Mouse (Mus musculus) adrenal gland, adult (tissue): ENCODE results near the gene Esrrb.
A peak's percentile ranks its signal among the peaks of the same experiment; 100 is the strongest.

ENCODE experiments used
- DNase-seq, 2 experiments: peaks; one replicate each; pipeline ENCODE4 v3.0.0; 2022 to 2023; ENCODE audit warnings: low spot score in 1 of 2; ENCODE audit not compliant: inconsistent age in 2 of 2

The Esrrb gene

DNA sequence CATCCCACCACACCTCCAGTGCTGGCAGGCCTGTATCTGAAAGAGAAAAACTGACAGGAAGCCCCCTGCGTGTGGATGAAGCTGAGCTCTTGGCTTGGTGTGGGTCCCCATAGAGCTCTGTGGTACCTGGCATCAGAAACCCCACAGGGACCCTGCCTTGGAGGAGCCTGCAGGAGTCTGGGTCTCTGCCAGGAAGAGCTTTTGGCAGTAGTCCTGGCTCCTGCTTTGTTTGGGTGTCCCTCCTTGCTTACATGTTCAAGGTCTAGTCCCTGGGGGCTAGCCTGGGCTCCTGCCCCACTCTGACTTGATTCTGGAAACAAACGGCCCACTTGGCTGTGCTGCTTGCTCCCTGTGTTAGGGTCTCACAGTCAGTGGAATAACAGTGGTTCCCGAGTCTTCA lies 130.6 kb downstream of the Esrrb start:
- DNase-seq: peak in 1 of 2 experiments; percentile 65

DNA sequence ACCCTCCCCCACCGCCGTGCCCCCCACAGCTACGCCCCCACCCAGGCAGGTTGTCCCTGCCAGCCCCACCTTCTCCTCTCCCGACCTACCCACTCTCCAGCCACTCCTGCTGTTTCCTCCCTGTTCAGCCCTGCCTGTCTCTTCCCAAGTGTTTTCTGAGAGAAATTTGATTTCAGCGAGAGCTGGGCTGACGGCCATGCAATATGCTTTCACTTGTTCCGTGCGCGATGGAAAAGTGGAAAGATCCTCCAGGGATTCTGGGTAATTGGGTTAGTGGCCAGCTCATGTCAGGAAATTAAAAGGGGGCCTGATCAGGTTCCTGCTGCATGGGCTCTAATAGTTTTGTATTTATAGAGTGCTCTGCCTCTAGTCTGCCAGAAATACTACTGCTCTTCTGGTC lies 131.9 kb downstream of the Esrrb start:
- DNase-seq: peak; percentile 36 to 61

DNA sequence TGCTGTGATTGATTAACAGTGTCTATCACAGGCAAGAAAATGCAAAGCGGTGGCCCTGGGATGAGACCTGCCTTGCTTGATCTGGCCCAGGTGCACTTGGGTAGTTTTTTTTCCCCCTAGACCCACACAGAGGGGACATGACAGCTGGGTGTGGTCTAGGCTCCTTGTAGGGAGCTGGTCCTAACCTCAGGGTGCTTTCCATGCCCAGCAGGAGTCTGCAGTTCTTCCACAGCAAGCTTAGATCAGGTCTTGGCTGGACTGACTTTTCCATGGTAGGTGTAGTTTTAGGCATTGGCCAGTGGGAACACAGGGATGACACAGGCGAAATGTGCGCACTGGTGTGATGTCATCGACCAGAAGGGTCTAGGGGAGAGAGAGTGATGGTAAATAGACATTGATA lies 136.2 kb downstream of the Esrrb start:
- DNase-seq: no peak

DNA sequence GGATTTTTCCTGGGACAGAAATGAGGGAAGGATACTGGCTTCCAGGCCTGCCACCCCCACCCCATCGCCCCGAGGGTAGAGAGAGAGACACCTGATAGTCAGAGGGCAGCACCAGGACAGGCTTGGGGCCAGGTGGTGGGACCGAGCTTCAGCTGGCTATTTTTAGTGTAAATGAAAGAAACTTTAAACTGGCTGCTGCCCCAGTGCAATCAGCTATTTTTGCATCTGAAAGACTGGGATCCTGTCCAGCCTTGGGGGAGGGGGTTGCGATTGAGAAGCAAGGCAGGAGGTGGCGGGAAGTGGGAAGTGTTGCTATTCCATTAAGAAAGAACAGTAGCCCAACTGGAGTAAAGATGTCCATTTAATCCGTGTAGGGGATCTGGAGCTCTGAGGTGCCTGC lies 137.8 kb downstream of the Esrrb start:
- peak; percentile 20 to 76 for DNase-seq

DNA sequence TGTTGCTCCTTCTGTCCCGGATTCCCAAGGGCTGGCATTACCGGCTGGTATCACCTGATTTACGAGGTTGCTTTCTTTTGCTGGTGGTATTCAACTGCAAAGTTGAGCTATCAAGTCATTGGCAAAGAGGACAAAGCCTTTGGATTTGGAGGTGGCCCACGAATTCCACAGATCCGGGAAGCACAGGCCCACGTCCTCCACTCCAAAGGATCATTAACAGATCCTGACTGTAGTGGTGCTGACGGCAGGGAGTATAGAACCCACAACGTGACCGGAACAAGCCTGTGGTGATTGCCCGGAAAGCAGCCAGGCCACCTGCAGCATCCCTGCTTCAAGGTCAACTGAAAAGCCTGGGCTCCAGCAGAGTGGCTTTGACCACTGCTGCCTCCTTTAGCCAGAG lies 140.8 kb downstream of the Esrrb start:
- DNase-seq: no peak

DNA sequence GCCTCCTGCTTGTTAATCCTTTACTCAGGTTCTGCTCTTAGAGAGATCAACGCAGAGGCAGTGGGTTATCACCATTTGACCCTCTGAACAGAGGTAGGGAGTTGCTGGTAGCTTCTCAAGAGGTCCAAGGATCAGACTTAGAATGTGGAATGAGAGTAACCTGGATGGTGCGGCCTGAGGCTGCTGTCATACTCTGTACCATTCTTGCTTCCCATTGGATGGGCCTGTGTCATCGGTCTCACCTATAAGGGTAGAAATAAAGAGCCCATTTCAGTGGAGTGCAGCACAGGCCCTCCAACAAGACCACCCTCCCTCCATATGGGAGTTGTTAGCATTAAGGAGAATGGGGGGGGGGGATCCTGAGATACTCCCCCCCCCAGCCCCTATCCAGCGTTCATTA lies 143.0 kb downstream of the Esrrb start:
- DNase-seq: no peak

DNA sequence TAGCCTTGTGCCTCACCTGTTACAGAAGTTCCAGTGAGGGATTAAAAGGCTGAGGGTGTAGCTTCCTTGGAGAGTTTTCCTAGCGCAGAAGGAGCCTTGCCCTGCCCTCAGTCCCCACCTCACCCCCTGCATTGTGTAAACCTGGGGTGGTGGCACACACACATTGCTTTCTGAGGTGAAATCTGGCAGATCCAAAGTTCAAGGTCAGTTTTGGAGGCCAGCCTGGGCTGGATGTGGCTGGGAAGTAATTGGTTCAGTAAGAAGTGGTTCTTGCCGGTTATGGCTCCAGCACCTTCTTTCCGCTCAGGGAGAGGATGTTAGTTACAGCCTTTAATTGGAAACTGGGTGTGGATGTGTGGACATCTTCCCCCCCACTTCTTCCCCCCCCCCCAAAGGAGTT lies 143.4 kb downstream of the Esrrb start:
- no peak for DNase-seq

DNA sequence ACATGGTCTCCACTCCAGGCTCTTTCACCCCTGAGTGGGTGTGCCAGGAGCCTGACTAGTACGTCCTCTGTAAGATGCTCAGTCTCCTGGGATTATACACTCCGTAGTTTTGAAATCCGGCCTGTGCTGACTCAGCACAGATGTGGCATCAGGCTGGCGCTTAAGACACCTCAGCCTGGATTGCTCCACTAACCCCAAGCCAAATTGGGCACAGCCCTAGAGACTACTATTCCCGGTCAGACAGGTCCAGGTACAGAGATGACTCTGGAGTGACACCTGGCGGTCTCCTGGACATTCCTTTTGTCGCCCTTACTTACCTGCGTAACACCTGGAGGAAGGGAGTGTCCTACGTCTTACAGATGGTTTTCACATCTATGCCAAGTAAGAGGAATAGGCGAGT lies 146.8 kb downstream of the Esrrb start:
- no peak for DNase-seq

DNA sequence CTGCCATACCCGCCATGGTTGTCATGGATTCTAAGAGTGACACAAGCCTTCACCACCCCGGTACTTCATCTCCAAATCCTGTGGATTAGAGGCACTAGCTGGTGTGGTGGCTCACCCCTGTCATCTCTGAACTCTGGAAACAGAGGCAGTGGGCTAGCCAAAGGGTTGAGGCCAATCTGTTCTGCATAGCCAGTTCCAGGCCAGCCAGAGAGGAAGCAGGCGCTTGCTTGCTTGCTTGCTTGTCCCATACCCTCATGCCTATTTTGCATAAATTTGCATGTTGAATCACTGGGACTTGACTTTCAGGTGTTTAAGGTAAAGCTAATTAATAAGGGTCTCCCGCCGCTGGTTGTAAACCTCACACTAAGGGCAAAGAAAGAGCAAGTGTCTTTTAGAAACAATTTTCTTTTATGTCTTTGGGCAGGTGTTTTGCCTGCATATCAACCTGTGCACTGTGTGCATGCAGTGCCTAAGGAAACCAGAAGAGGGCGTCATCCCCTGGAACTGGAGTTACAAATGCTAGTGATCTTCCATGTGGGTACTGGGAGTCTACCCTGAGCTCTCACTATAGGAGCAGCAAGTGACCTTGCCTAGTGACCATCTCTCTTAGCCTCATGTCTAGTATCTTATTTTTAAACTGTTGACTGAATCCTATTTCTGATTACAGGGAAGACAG lies 147.5 kb downstream of the Esrrb start:
- DNase-seq: no peak

DNA sequence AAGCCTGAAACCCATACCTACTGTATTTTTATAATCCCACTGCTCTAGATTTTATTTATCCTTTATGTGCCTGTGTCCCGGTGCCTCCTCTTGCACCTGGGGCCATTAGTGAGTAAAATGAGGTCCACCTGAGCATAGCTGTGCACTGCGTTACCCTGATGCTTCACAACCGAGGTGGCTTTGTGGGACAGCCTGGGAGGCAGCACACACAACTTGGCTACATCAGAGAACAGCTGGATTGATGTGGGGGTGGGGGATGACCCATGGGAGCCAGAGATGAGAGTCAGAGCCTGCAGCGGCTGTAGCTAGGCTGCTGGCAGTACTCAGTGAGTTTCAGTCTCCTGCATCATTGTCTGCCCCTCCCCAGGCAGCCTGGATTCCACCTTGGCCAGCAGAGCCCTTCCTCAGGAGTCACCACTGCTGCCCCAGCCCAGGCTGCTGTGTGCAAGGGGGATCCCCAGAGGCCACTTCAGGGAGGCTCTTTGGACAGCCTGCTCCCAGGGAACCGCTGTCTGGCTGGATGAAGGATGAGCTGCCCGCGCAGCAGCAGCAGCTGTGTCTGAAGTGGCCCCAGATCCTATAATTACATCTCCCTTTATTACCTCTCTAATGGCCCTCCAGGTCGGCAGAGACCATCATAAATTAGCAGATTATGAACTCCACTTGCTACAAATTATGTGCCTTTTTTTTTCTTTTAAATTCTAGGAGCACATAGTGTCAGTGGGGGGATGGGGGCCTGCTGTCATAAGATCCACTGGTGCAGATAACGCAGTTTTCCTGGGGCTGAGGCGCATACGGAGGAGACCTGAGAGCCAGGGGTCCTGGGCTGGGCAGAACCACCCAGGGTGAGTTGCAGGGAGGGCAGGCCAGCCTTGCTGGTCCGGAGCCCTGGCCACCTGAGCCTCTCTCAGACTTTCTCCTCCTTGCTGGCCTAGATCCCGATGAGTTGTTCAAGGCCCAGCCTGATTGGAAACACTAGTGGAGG lies 148.7 kb downstream of the Esrrb start:
- DNase-seq: no peak

DNA sequence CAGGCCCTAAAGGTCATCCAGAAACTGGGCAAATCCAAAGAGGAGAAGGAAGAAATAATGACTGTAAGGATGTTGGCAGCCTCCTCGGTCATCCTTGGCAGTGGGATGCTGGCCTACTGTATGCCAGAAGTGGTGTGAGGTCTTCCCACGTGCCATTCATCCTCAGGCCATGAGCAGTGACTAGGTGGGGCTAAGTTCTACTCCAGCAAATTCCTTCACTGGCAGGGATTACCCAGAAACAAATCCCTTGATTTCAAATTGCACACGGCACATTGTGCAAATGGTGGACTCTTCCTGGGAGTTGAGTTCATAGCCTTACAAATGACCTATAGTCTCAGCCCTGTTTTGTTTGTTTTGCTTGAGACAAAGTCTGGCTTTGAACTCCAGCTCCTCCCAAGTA lies 151.4 kb downstream of the Esrrb start:
- DNase-seq: no peak

DNA sequence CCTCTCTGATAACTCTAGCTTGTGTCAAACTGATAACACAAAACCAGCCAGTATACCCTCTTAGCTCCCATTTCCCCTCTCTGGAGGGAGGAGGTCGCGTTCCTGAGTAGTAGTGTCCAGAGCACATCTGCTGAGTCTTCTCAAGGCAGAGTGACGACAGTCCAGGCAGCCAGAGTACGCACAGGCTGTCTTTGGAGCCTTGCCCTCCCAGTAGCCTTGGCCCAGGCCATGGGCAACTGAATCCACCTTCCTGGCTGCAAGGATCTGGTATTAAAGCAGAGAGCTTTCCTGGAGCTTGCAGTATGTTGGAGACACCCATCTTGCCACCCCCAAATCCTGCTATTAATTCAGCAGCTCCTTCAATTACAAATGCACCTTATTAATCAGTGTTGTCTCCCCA lies 152.7 kb downstream of the Esrrb start:
- no peak for DNase-seq

DNA sequence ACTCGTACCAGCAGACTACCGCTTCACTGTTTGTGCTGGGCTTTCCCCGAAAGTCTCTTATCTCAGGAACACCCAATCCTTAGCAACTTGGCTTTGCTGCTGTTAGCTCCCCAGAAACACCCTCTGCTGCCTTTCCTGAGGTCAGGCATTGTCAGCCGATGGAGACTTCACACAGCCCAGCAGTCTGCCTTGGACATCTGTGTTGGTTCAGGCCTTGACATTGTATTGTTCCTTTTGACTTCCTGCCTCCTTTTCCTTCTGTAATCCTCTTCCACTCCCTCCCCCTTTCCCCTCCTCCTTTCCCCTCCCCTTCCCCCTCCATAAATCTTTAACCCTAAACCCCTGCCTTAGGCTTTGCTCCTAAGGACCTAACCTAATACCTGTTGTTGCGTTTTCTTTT lies 155.7 kb downstream of the Esrrb start:
- DNase-seq: no peak

DNA sequence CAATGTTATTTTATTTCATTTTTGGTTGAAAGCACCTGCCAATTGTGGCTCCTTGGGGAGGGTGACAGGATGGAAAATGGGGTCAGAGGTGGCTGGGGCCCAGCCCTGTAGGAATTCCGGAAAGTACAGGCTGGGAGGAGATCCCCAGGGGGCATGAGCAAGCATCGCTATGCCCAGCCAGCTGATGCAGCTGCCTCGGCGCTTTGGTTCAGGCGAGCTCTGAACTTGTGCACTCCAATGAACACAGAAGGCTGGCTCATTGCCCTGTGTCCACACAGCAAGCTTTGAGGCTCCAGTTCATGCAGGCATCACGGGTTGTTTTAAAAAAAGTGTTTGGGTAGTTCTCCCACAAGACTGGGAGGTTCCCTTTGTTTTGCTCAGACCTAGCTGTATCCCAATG lies 156.8 kb downstream of the Esrrb start:
- no peak for DNase-seq

DNA sequence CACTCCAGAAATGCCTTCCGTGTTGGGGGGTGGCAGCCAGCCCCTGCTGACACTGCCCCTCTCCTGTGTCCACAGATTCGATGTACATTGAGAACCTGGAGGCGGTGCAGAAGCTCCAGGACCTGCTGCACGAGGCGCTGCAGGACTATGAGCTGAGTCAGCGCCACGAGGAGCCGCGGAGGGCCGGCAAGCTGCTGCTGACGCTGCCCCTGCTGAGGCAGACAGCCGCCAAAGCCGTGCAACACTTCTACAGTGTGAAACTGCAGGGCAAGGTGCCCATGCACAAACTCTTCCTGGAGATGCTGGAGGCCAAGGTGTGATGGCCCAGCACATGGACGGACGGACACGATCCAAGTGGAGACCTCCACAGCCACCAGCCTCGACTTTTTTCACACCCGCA lies 157.8 kb downstream of the Esrrb start:
- no peak for DNase-seq

DNA sequence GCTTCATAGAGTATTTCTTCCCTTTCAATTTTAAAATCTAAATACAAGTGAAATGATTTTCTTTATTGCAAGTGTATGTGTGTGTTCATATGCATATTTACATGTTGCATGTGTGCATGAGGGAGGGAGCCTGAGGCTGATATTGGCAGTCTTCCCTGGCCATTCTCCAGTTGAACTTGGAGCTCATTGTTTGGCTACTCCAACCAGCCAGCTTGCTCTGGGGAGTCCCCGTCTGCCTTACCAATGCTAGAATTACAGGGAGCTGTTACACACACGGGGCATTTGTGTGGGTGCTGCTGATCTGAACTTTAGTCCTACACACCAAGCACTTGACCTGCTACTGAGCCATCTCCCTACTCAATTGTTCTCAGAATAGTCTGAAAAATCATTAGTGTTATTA lies 173.4 kb downstream of the Esrrb start:
- DNase-seq: no peak

DNA sequence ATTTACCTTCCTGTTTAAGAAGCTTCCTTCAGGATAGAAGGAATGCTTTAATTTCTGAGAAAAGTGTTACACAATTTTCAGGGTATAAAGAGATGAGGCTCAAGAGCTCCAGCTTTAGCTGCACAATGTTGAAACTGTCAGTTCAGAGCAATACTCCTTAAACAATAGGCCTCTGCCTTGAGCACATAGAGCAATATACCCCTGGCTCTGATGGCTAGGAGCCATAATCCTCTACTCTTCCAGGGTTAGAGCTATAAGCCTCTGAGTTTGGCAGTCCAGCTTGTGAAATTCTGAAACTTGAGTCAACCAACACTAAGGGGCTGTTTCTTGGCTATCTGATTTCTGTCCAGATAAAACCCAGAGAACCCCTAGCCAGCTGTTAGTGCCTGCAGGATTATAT lies 176.9 kb downstream of the Esrrb start:
- no peak for DNase-seq

DNA sequence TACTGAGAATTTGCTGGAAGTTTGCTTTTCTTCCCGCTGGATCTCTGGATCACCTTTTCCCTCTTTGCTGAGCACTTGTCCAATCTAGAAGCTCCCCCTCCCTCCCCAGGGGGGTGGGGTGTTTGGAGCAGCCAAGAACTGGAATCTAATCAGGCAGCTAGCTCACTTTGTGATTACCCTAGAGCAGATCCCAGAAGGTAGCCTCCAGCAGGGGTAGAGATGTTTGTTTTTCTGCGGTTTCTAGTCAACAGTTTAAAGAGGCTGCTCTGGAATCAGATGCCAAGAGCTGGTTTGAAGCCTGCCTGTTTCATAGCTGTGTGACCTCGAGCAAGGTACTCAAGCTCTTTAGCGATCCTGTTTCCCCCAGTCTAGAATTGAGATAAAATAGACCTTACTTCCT lies 177.8 kb downstream of the Esrrb start:
- peak in 1 of 2 experiments; percentile 32 for DNase-seq

DNA sequence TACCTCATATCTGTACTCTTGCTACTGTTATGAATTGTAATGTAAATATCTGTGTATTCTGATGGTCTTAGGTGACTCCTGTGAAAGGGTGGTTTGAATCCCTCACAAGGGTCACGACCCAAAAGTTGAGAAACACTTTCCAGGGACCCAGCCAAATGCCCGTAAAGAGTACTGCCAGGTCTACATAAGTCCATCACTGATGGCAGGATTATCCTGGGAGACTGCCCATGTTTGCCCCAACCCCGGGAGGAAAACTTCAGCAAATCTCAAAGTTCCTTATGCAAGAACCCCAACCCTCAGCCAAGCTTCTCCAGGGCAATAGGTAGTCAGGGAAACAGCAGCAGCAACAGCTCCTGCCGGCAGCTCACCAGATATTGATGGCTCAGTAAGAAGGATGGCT lies 178.6 kb downstream of the Esrrb start:
- DNase-seq: peak in 1 of 2 experiments; percentile 33

DNA sequence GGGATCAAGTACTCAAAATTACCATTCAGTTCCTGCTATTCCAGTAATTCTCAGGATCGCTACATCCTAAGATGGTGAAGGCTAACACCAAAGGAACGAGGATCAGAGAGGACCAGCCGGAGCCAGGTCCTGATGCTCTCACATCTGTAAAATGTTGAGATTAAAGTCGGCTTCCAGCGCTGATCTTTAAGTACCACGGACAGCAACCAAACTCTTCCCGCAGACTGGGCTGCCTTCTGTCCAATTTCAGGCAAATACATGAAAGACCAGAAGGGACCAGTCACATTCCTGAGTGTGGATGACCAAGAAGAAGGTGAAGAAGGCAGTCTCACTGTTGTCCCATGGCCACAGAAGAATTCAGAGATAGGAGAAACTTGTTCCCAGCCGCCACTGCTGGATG lies 186.9 kb downstream of the Esrrb start:
- DNase-seq: peak in 1 of 2 experiments; percentile 28

DNA sequence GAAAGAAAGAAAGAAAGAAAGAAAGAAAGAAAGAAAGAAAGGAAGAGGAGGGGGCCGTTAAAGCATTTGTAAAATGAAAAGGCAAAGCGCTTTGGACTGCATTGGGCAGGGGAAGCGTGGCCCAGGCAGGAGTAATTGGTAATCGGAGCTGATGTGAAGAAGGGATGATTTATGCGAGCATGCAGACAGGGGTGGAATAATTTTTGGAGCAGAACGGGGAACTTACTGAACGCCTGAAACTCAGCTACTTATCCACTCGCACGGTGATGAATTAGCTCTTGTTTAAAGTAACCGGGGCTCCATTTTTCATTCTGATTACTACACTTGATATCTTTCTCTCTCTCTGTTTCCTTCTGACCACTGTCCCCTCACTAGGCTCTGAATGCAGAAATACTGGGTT lies 192.1 kb downstream of the Esrrb start:
- DNase-seq: no peak

DNA sequence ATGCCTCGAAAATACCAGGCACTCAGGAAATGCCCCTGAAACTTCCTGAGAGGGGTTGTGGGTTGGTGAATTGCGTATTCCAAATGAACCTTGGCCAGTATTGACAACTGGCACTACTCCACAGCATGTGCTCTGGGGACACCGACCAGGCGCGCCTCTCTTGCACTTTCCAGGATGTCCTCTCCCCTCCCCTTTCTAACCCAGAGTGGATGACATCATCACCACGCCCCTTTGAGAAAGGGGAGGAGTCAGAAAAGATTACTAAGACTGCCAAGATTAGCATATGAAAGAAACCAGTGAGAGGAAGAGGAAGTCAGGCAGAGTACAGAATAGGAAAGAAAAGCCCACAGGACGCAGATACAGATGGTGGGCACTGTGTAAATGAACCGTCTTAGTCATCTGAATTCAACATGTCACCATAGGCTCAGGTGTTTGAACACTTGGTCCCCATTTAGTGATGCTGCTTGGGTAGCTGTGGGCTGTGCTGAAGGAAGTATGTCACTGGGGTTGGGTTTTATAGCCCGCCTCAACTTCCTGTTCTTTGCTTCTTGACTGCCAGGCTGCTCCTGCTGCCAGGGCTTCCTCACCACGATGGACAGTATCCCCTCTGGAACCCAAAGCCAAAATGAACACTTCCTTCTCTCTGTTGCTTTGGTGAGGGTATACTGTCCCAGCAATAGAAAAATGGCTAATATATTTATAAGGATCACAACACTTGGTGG lies 196.0 kb downstream of the Esrrb start:
- no peak for DNase-seq
